Mouse (Mus musculus): Measurements from ENCODE around the gene Gm28042.

DNA sequence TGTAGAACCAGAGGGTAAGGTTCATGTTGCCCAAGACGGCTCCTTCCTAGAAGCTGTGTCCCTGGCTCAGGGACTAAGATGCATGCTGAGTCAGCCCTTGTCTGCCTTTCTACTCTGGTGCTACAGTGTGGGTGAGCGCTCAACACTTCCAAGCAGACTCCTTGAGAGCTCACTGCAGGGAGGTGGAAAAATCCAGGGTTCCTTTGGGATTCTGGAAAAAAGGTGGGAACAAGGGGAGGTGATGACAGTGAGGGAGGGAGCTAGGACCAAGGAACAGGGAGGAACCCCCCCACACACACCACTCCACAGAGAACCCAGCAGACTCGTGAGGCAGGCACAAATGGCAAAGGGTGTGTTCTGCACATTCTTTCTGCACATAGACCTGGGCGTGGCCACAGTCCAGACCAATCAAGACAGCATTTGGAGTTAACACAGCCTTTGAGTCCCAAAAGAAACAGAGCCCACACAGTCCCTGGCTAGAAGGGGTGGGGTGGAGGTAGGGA is 16.9 kb downstream of the Gm28042 start:
- TF ChIP-seq ZC3H11A (IDR thresholded peaks at IDR 0.05; ENCODE audit: low read depth, low read length) (no peak), CTCF (conservative IDR thresholded peaks at IDR 0.05 in 1 of 2, IDR thresholded peaks at IDR 0.05 in 1 of 2; ENCODE audit: low read depth in 2 of 2, low read length in 2 of 2) (no peak), ELF1 (IDR thresholded peaks at IDR 0.05; ENCODE audit: low read depth, low read length) (no peak)
